Mouse (Mus musculus) megakaryocyte, embryonic 14.5 days (primary cell): ENCODE measurements at regions not wholly inside any gene's neighbourhood (a gene's known extent, or its start where the extent isn't known, plus 50 kb on each side); places are given as distances from the start of the nearest gene placed in this dataset.

Source experiments
- FLI1 ChIP-seq: IDR thresholded peaks from 2 replicates; pipeline ENCODE4 v1.6.1; 2012; ENCODE audit warnings: low read length, inconsistent platforms, mixed read lengths
- GATA1 ChIP-seq: IDR thresholded peaks from 3 replicates; pipeline ENCODE4 v1.6.1; 2012; ENCODE audit warnings: mixed read lengths, low read length, inconsistent platforms, borderline replicate concordance

GRCm38 (mm10) chr5:64696099-64696498, 107.1 kb upstream of the Klf3 start:
- TF ChIP-seq GATA1: no peak
- no peak for TF ChIP-seq FLI1
